9 mouse cellular contexts compared by ENCODE assay signal in the genomic region with DNA sequence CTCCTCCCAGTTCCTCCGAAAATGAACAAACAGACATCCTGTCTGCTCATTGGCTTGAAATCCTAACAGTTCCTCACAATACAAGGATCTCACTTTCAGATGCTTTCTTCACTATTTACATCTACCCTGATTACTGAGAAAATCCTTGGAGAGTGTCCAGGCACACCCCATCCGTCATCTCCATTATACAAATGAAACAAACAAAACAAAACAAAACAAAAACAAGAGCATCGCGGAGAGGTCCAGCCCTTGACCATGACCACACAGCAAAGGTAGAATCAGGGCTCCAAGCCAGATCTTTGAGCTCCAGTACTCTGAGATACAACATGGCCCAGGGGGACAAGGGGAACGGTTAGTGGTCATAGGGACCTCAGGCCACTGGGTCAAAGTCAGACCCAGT. TPM values are rescaled to one million over a fixed set of nuclear protein-coding genes. Genes with fewer than 3 reads are reported as not detected.
DNase-seq lines count a peak whose midpoint lies in the region; ATAC-seq lines count a peak whose summit lies in the region.
"Had no signal": no experiment of that assay in that cellular context is flagged by ENCODE, and none has a peak within 500 bp of the region (broad histone marks: within the 10 kb centered on the region; RNA-seq: fewer than 3 reads in every experiment).

No protein-coding gene starts in this region.

- no peak overlapping the region for H3K27ac ChIP-seq in heart, embryonic 11.5 days (ENCODE audit: low read depth, low read length)
- no peak overlapping the region for H3K27ac ChIP-seq in forebrain, embryonic 12.5 days
- peak overlapping the region; percentile 65; the same call in 1 of the 2 replicates for H3K27ac ChIP-seq in limb, embryonic 15.5 days

- H3K9me3 ChIP-seq in heart, embryonic 11.5 days (replicated peaks; ENCODE audit: control insufficient read depth, low read length), result no peaks in the 10 kb centered on the region
- no peaks in the 10 kb centered on the region for H3K9me3 ChIP-seq in forebrain, embryonic 12.5 days
- H3K9me3 ChIP-seq in limb, embryonic 15.5 days, result no peaks in the 10 kb centered on the region

- peaks cover 84% of the 10 kb centered on the region for H3K4me1 ChIP-seq in heart, embryonic 11.5 days (ENCODE audit: control insufficient read depth, insufficient read depth, low read length)
- peaks cover 84% of the 10 kb centered on the region for H3K4me1 ChIP-seq in forebrain, embryonic 12.5 days
- peaks cover 80% of the 10 kb centered on the region for H3K4me1 ChIP-seq in limb, embryonic 15.5 days

- no peak overlapping the region; the same call in 1 of the 2 replicates for H3K4me3 ChIP-seq in heart, embryonic 11.5 days (ENCODE audit: low read depth, low read length)
- no peak overlapping the region for H3K4me3 ChIP-seq in forebrain, embryonic 12.5 days (replicated peaks)
- no peak overlapping the region for H3K4me3 ChIP-seq in limb, embryonic 15.5 days

- DNase-seq in heart, adult 11 months, result peak; percentile 88
- peak; percentile 14 for DNase-seq in 3T3-L1 (ENCODE audit: low read depth, low spot score)
- no peak for DNase-seq in thymus, postnatal 25 days
- DNase-seq in embryo, embryonic 11 days, result no peak
- DNase-seq in adrenal gland, postnatal 36 days, result no peak
- DNase-seq: kidney, postnatal 14 days had no signal

- no peaks in the 10 kb centered on the region for H3K27me3 ChIP-seq in heart, embryonic 11.5 days (ENCODE audit: control insufficient read depth, insufficient read depth, low read length)
- H3K27me3 ChIP-seq in forebrain, embryonic 12.5 days, result no peaks in the 10 kb centered on the region
- no peaks in the 10 kb centered on the region for H3K27me3 ChIP-seq in limb, embryonic 15.5 days

- ATAC-seq in heart, embryonic 11.5 days (replicated peaks; ENCODE audit: insufficient number of reproducible peaks, low FRiP score, low TSS enrichment), result no peak
- no peak for ATAC-seq in forebrain, embryonic 12.5 days (ENCODE audit: low FRiP score)
- no peak for ATAC-seq in limb, embryonic 15.5 days (ENCODE audit: insufficient number of reproducible peaks, low FRiP score, low TSS enrichment, low read depth)

- H3K36me3 ChIP-seq in heart, embryonic 11.5 days (ENCODE audit: control insufficient read depth, insufficient read depth, low read length), result no peaks in the 10 kb centered on the region; the same call in 1 of the 2 replicates
- peaks cover 17% of the 10 kb centered on the region; the same call in 1 of the 2 replicates for H3K36me3 ChIP-seq in forebrain, embryonic 12.5 days (replicated peaks)
- H3K36me3 ChIP-seq in limb, embryonic 15.5 days, result peaks cover 11% of the 10 kb centered on the region; the same call in 1 of the 2 replicates

- no peak overlapping the region for H3K4me2 ChIP-seq in heart, embryonic 11.5 days
- H3K4me2 ChIP-seq in forebrain, embryonic 12.5 days, result peak overlapping the region; percentile 95
- H3K4me2 ChIP-seq in limb, embryonic 15.5 days, result 0 out of 2 replicates have a peak overlapping the region, but pooled peaks have one; percentile 81

- 78% methylated on average over 5 of the region's 5 CpGs for WGBS in heart, embryonic 11.5 days (ENCODE audit: insufficient replicate concordance)
- 78% methylated on average over 5 of the region's 5 CpGs for WGBS in forebrain, embryonic 12.5 days
- 72% methylated on average over 5 of the region's 5 CpGs for WGBS in limb, embryonic 15.5 days

- no peak overlapping the region for H3K9ac ChIP-seq in heart, embryonic 11.5 days (ENCODE audit: low read depth, low read length)
- peak overlapping the region; percentile 8; the same call in 1 of the 2 replicates for H3K9ac ChIP-seq in forebrain, embryonic 12.5 days
- H3K9ac ChIP-seq in limb, embryonic 15.5 days, result no peak overlapping the region

RNA-seq across cellular contexts. Expression of gene Soga1, which starts 4.3 kb away (rescaled TPM):
- 3.4 and 3.6 TPM in 2 replicates for polyA plus RNA-seq in heart, embryonic 11.5 days (2014; fragmentation: Nextera tagmentation; extraction: Ambion mirVana)
- 6.0 and 7.4 TPM in 2 replicates for polyA plus RNA-seq in forebrain, embryonic 12.5 days (2016; fragmentation: Nextera tagmentation; extraction: Ambion mirVana)
- polyA plus RNA-seq in limb, embryonic 15.5 days (2015; fragmentation: Nextera tagmentation; extraction: Ambion mirVana), result 2.3 and 2.9 TPM in 2 replicates
- total RNA-seq in adrenal gland, postnatal 36 days (2021), result 10 to 100 TPM; 36.3 to 38.7 TPM

RNA-seq across cellular contexts. Expression of gene Tldc2, which starts 12.1 kb away (rescaled TPM):
- polyA plus RNA-seq in heart, embryonic 11.5 days (2014; fragmentation: Nextera tagmentation; extraction: Ambion mirVana), result 0.26 TPM in 1 of 2 replicates, not detected in the other
- polyA plus RNA-seq in forebrain, embryonic 12.5 days (2016; fragmentation: Nextera tagmentation; extraction: Ambion mirVana), result not detected in 2 replicates
- polyA plus RNA-seq in limb, embryonic 15.5 days (2015; fragmentation: Nextera tagmentation; extraction: Ambion mirVana), result not detected in 2 replicates
- not detected for total RNA-seq in adrenal gland, postnatal 36 days (2021)

Comparison
In these comparisons a context has a peak if more than half of its experiments do, and no peak if none do; other contexts are left out.
1. DNase-seq: peak in heart, adult 11 months (single experiment) and 3T3-L1 (single experiment); none in thymus, postnatal 25 days (single experiment), embryo, embryonic 11 days (single experiment) and adrenal gland, postnatal 36 days (0 of 2).